Mouse (Mus musculus): ENCODE measurements around the gene 1700080O16Rik.

Gene 1700080O16Rik

GRCm38 (mm10) chrX:51972672-51973071 is at the start of gene 1700080O16Rik:
TSS of gene 1700080O16Rik (minus strand) at chrX:51972772.
- no peak for DNase-seq

- DNase-seq: no peak
Observed at GRCm38 (mm10) chrX:52017660-52018059, 45.1 kb upstream of the 1700080O16Rik start.

- no peak for DNase-seq
Observed at GRCm38 (mm10) chrX:52000072-52000471, 27.5 kb upstream of the 1700080O16Rik start.

- no peak for DNase-seq
Observed at GRCm38 (mm10) chrX:51999426-51999825, 26.9 kb upstream of the 1700080O16Rik start.

- no peak for DNase-seq
Observed at GRCm38 (mm10) chrX:51976361-51976760, 3.8 kb upstream of the 1700080O16Rik start.

- DNase-seq: no peak
Observed at GRCm38 (mm10) chrX:51974618-51975017, 2.0 kb upstream of the 1700080O16Rik start.

- no peak for DNase-seq
Observed at GRCm38 (mm10) chrX:51948071-51948470, 24.5 kb downstream of the 1700080O16Rik start.

- DNase-seq: no peak
Observed at GRCm38 (mm10) chrX:51938076-51938475, 34.5 kb downstream of the 1700080O16Rik start.

- DNase-seq: no peak
Observed at GRCm38 (mm10) chrX:51919091-51919490, 53.5 kb downstream of the 1700080O16Rik start.
